Mouse (Mus musculus) skeletal muscle tissue, adult 2 months (tissue): Measurements from ENCODE around the gene Lrrc23.
A peak's percentile ranks its signal among the peaks of the same experiment; 100 is the strongest.

ENCODE experiments used
- DNase-seq: peaks from one replicate; pipeline ENCODE4 v3.0.0-alpha.2; 2012; ENCODE audit warnings: low read depth, low spot score

Lrrc23 gene

GRCm38 (mm10) chr6:124741842-124742241, 37.7 kb downstream of the Lrrc23 start:
- DNase-seq = no peak

DNA sequence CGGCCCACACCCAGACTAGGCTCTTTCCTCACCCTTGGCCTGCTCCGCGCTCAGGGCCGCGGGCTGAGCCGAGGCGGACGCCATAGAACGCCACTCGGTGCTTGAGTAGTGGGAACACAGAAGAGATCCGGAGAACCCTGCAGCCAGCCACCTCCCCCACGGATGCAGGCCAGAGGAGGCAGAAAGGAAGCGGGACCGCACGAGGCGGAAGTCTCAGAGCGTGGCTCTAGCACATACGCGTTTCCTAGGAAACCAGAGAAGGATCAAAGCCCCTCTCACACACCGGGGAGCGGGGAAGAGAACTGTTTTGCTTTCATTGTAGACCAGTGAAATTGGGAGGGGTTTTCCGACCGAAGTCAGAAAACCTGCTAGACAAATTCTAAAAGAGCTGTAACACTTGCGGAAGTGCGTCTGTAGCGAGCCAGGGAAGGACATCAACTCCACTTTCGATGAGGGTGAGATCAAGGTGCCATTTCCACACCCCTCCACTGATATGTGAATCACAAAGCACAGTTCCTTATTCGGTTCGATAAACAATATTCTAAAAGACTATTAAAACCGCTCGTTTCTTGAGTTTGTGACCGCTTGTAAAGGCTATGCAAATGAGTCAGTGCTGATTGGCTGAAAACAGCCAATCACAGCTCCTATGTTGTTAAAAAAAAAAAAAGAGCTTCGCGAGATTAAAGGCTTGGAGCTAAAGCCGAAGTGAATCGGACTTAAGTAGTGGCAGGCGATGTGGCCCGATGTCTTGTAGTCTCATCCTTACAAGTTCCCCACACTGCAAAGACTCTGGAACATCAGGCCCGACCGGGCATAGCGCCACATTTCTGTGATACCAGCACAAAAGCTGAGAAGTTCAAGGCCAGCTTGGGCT, 38.4 kb downstream of the Lrrc23 start, which contains the start of gene Grcc10:
Grcc10 (minus strand) TSS at position 487 of the 874 bp plus-strand sequence.
- peak; percentile 90 for DNase-seq

GRCm38 (mm10) chr6:124740211-124740887, 39.2 kb downstream of the Lrrc23 start:
- DNase-seq = peak; percentile 57

GRCm38 (mm10) chr6:124739231-124739796, 40.2 kb downstream of the Lrrc23 start:
- DNase-seq = no peak

DNA sequence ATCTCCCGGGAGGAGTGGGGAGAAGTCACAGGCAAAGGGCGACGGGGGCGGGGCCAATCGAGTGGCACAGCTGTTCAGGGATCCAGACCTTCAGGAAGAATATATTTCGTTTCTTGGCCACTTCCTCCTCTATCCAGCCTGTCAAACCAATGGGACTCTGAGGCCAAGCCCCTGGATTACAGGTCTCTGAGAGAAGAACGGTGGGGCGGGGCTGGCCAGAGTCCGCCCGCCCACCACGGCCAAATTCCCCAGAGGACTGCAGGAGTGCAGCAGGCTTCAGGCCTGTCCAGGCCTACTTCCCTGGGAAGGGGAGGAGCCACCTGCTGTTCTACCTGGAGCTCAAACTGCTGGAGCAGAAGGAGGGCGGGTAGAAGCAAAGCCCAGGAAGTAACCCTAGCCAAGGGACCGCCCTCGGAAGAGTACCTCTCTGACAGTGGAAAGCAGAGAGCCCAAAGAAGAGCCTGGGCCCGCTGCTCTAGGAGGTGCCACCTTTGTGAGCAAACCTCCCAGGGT, 41.0 kb downstream of the Lrrc23 start, which contains the start of gene Ptpn6:
Ptpn6 (minus strand) TSS at position 204 of the 513 bp plus-strand sequence.
- no peak for DNase-seq

- no peak for DNase-seq
Observed at GRCm38 (mm10) chr6:124737040-124737439, 42.5 kb downstream of the Lrrc23 start.

DNA sequence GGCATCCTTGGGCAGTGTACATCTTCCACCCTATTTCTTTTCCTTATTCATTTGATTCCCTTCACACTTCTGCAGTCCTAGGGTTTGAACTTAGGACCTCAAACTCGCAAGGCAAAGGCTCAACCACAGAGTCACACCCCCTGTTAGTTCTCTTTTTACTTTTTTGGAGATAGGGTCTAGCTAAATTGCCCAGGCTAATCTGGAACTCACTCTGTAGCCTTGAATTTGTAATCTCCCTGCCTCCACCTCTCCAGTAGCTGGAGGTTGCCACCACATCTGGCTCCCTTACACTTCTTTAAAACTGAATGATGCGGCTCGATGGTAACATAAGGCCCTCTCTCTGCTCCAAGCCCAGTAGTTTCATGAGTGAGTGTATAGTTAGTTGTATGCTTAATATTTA, 45.1 kb downstream of the Lrrc23 start:
- DNase-seq = no peak

DNA sequence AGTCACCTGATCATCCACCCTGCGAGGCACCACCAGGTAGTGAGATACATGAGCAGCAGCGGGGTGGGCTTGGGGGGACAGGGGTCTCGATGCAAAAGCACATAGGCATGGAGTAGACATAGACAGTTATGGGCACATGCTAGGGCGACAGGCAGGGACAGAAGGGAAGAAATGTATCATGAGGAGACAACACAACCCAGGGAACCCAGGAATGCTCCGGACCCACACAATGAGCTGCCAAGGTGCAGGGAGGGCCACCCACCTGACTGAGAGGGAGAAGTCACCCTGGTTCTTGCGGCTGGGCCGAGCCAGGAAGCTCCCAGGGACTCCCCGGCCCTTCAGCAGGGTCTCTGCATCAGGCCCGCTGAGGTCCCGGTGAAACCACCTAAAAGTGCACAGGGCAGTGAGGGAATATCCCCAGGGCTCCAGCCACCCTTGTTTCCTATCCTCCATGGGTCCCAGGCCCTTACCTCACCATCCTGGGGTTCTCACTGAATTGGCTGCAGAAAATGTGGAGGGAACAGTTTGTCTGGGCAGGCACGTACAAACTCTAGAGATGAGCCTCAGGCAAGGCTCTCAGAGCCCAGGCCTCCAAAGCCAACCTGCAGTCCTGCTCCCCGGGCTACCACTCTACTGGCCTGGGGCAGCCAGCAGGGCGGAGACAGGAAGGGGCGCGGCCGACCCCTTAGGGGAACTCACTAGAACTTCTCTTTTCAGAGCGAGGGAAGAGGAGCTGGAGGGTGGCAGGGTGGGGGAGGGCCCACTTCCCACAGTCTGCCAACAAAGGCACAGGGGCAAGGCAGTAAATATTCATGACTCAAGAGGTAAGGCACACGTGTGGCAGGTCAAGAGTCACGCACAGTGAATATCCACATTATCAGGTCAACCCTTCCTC, 46.8 kb downstream of the Lrrc23 start:
- DNase-seq = no peak

GRCm38 (mm10) chr6:124731038-124731437, 48.5 kb downstream of the Lrrc23 start:
- DNase-seq = no peak

DNA sequence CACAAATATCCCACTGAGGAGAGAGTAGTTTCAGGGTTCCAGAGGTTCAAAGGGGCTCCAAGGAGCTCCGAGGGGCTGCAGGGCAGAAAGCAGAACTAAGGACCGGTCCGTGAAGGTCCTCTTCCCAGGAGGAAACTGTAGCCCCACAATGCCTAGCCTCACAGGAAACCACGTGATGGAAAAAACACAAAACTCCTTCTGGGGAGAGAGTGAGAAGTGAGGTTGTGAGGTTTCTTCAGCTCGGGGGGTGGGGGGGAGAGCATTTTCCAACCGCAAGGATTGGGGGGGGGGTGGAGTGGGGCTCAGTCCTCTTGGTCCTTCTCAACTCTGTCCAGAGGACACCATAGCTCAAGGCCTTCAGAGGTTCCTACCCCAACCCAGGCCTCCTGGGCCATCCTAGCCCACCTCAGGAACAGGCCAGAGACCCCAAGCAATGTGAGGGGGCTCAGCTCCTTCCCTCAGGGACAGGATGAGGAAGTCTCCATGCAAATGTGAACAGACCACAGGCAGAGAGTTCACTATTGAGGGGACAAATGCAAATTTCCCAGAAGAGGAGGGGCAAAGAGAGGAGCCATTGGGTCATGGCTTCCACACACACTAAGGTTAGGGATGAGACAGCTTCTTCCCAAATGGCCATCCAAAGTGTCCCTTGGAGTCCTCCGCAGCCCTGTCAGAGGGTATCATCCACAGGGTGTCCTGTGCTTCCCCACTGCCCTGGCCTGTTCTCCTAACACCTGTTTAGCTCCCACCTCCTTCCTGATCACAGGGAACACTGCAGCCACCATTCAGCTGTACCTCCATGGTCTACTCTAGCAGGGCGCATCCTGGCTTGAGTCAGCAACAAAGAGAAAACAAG, 49.4 kb downstream of the Lrrc23 start:
- DNase-seq = no peak

DNA sequence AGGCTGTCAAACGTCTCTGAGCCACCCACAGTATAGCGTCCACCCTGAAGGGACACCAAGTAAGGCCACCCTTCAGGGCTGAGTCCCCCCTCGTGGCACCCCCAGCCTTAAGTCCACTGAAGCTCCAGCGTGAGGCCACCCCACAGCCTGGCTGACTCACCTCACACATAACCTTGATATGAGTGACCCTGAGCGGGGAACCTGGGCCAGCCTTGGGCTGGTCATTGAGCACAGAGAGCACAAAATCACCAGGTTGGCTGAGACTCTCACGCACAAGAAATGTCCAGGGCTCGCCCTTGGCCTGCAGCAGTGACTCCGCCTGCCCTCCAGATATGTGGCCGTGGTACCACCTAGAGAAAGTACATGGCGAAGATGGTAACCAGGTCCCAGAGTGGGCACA, 50.9 kb downstream of the Lrrc23 start:
- no peak for DNase-seq

DNA sequence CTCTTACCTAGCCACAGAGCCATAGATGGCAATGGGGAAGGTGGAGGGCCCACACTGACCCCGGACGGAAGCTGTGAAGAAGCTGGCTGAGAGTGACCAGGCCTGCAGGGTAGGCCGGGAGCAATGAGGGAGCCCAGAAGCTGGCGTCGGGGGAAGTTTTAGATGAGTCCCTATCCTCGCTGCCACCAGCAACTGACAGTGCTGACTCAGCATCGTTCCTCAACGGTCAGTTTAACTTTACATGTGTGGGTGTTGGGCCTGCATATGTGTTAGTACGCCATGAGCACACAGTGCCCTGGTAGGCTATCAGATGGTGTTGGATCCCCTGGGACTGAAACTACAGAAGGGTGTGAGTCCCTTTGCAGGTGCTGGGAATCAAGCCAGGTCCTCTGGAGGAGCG, 55.1 kb downstream of the Lrrc23 start:
- DNase-seq = no peak

GRCm38 (mm10) chr6:124723541-124723940, 56.0 kb downstream of the Lrrc23 start:
- no peak for DNase-seq

DNA sequence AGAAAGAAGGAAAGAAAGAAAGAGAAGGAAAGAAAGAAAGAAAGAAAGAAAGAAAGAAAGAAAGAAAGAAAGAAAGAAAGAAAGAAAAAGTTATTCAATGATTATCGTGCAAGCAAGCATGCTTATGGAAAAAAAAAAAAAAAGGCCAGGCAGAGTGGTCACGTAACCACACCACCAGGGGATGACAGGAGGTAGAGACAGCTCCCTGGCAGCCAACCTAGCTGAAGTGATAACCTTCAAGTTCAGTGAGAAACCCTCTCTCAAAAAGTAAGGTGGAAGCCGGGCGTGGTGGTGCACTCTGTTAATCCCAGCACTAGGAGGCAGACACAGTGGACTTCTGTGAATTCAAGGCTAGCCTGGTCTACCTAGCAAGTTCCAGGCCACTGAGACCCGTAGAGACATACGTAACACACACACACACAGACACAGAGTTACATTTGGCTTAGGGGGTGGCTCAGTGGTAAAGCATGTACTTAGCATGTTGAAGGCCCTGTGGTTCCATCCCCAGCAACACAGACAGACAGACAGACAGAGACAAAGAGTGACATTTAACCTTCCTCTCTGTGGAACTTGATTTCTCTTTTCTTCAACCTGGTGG, 56.6 kb downstream of the Lrrc23 start:
- no peak for DNase-seq

DNA sequence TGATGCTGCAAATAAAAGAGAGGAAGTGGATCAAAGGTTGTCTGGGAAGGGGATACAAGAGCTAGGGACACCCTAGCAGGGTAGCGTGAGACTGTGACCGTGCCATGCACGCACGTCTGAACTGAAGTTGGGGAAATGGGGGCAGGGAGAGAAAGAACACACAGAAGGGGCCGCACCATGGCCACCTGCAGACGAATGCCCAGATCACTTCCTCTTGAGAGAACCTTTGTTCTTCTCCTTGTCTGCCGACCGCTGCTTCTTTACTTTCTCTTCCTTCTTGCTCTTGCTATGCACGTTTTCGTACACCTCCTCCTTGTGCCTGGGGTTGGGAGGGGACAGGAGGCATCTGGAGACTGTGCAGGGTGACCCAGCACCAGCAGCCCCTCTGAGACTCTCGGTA, 58.6 kb downstream of the Lrrc23 start:
- DNase-seq = no peak
